Mouse (Mus musculus): ENCODE measurements around the gene Prtn3. TPM values are rescaled to one million over a fixed set of nuclear protein-coding genes. Genes with fewer than 3 reads are reported as not detected.
"Not testable (repeated sequence)": the region's sequence is repeated elsewhere in the genome, so short reads cannot be mapped to it uniquely, and the experiment has no call there.

The Prtn3 gene
- total RNA-seq, 2 experiments from 2014 or later: not detected

DNA sequence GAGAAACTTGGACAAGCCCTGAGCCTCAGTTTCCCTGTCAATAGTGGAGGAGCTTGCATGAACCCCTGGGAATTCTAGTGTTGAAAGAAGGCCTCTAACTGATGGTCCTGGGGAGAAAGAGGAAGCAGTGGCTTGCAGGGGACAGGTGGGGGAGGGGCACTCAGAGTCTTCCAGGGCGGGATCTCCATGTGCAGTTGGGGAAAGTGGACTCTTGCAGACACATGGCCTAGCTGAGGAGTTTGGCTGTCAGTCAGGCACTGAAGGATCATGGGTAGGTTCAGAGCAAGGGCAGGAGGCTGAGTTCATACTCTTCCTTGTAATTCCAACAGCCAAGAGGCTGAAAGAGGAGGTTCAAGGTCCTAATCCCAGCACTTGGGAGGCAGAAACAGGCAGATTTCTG, 2.9 kb downstream of the Prtn3 start:
- DNase-seq: no peak

DNA sequence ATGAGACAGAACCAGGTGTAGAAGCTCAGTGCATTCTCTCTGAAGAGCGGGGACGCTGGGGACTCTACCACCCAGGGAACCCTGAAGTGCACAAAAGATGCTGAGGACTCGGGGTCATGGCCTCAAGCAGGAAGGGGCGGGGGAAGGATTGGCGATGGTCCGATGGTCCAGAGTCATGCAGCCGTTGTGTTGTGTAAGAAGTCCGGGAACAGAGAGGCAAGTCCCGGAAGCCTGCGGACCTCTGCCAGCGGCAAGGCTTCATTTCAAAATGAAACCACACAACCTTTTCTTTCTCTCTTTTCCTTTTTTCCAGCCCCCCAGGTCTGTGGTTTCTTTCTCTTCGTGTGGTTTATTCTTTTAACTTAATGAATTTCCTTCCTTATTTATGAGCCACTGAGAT, 3.5 kb downstream of the Prtn3 start:
- peak; percentile 67 to 82 for DNase-seq

GRCm38 (mm10) chr10:79879527-79879926, 5.3 kb downstream of the Prtn3 start:
- DNase-seq: no peak

- no peak for DNase-seq
These were observed 6.4 kb downstream of the Prtn3 start for GRCm38 (mm10) chr10:79880721-79881120.

DNA sequence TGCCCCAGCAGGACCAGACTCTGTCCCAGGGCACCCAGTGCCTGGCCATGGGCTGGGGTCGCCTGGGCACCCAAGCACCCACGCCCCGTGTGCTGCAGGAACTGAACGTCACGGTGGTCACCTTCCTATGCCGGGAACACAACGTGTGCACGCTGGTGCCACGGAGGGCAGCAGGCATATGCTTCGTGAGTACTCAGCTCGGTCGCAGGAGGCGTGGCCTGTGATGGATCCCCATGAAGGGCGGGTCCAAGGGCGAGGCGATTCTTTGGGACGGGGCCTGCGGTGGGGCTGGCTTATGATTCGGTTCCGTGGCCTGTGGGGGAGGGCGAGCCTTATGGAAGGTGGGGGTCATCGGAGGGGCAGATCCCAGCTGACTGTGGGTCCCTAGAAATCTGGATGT, 7.7 kb downstream of the Prtn3 start:
- DNase-seq: no peak

DNA sequence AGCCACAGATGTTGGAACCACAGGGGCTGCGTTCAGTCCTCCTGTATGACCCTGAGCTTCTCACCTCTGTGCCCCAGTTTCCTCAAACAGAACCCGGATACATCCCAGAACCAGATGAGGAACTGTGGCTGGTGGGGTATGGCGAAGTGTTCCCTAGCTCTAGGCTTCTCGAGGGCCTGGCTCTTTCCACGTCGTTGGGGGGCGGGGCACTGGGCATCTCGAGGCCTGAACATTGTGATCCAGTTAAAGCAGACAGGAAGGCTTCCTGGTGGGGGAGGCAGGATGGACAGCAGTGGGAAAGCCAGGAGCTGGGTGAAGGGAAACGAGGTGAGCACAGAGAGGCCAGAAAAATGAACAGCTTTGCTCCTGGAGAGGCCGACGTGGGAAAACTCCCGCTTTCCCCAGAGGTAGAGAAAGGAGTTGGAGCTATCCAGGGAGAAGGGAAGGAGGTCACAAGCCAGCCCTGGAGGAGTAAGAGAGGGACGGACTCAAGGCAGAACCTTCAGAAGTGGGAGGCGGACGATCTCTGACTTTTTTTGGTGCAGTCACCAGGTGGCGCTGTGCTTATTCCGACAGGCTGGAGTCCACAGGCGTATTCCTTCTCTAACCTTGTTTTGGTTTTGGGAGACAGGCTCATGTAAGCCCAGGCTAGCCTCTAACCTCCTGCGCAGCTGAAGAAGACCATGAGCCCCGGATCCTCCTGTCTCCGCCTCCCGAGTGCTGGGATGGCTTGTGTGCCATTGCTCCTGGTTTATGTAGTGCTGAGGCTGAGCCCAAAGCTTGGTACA, 9.2 kb downstream of the Prtn3 start:
- DNase-seq: peak; percentile 80 to 89

DNA sequence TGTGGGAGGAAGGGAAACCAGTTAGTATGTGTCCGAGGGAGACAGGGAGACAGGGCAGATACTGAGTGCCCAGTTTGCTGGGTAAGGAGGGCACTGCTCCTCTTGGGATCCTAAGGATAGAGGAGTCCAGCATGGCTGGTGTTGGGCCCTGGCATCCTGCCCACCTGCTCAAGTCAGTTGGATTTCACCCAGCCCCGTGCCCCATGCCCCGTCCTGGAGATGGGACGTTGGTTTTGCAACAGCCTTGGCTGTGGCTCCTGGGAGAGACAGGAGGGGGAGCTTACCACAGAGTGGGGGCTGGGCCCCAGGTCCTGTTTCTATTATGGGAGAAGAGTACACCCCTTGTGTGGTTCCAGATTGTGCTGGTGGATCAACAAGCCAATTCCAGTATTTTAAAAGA, 10.2 kb downstream of the Prtn3 start:
- DNase-seq: peak; percentile 79 to 82

DNA sequence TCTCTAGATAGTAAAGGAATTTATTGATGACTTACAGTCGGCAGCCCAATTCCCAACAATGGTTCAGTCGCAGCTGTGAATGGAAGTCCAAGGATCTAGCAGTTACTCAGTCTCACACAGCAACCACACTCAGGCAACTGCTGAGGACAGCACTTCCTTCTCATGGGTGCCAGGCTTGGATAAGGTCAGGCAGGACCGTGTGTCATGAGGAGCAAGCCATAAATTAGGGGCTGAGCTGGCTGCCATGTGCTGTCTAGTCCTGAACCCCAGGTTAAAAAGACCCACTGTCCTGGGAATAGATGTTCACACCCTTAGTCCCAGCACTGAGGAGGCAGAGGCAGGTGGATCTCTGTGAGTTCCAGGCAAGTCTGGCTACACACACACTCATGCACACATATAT, 10.7 kb downstream of the Prtn3 start:
- not testable (repeated sequence) for DNase-seq

DNA sequence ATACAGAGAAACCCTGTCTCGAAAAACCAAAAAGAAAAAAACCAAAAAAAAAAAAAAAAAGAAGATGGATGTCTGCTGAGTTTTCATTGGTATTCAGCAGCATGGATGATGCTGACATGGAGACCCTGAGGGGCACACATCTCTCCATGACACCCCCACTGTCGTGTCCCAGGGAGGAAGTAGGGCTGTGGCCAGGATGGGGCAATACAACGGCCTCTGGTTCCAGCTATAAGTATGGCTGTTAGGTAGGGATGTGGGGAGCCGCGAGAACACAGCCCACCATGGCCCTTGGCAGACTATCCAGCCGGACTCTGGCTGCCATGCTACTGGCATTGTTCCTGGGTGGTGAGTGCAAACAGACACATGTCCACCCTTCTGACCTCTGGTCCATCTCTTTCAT, 11.8 kb downstream of the Prtn3 start, which contains the start of gene Elane:
Gene Elane, plus strand, starts transcription at position 194 of the 400 bp plus-strand sequence.
- no peak for DNase-seq

GRCm38 (mm10) chr10:79886611-79887010, 12.3 kb downstream of the Prtn3 start:
- no peak for DNase-seq

DNA sequence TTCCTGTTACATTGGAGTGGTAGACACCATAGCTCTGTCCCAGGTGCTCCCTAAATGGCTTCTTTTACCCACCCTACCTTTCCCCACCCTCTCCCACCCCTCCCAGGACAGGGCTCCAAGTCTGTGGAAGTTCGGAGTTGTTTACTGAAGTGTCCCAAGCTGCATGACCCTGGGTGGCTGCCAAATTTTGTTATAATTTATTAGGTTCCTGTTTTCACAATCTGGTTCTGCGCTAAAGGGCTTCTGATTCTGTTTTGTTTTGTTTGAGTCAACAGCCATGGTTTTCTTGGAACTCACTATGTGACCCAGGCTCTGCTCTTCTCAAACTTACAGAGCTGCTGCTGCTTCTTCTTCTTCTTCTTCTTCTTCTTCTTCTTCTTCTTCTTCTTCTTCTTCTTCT, 15.1 kb downstream of the Prtn3 start:
- DNase-seq: no peak

- DNase-seq: no peak
These were observed 16.4 kb downstream of the Prtn3 start, which contains the start of gene Cfd for GRCm38 (mm10) chr10:79890670-79891069. Gene Cfd (plus strand): TSS chr10:79890853.

- peak; percentile 73 to 89 for DNase-seq
These were observed 18.3 kb downstream of the Prtn3 start for GRCm38 (mm10) chr10:79892451-79893118.

DNA sequence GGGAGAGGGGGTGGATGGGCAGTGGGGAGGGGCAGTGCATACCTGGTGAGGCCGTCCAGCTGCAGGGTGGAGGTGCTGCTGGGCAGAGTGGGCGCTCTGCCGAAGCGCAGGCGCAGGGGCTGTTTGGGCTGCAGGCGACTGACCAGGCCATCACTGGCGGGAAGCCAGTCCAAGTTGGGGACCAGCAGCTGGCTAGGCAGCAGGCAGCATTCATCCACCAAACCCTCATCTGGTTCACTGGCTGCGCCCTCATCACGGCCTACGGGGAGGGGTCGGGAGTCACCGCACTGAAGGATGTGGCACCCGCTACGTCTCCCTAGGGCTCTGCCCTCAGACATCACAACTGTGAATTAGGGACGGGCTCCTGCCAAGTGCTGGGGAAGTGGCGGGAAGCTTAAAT, 22.0 kb downstream of the Prtn3 start:
- DNase-seq: no peak

- DNase-seq: no peak
These were observed 22.5 kb downstream of the Prtn3 start for GRCm38 (mm10) chr10:79896814-79897213.

- DNase-seq: no peak
These were observed 23.3 kb downstream of the Prtn3 start for GRCm38 (mm10) chr10:79897316-79898245.

DNA sequence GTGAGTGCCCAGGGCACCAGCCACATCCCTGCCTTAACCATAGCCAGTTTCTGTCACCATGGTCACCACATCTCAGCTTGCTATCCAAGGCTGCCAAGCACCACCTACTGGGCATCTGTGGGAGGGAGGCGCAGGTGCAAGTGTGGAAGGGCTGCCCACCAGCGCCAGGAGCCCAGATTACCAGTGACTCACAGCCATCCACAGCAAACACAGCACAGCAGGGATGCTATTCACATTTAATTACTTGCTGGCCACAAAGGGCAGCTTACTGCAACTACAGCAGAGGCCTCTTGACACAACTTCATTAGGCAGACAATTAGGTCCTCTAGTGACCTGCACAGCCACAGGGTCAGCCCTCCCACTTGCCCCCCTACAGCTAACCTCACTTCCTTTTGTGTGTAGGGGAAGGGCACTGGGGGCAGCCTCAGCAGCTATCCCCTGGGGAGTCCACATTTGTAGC, 26.7 kb downstream of the Prtn3 start:
- no peak for DNase-seq

GRCm38 (mm10) chr10:79906712-79907111, 32.4 kb downstream of the Prtn3 start:
- DNase-seq: no peak

- no peak for DNase-seq
These were observed 33.1 kb downstream of the Prtn3 start for GRCm38 (mm10) chr10:79907415-79907814.

DNA sequence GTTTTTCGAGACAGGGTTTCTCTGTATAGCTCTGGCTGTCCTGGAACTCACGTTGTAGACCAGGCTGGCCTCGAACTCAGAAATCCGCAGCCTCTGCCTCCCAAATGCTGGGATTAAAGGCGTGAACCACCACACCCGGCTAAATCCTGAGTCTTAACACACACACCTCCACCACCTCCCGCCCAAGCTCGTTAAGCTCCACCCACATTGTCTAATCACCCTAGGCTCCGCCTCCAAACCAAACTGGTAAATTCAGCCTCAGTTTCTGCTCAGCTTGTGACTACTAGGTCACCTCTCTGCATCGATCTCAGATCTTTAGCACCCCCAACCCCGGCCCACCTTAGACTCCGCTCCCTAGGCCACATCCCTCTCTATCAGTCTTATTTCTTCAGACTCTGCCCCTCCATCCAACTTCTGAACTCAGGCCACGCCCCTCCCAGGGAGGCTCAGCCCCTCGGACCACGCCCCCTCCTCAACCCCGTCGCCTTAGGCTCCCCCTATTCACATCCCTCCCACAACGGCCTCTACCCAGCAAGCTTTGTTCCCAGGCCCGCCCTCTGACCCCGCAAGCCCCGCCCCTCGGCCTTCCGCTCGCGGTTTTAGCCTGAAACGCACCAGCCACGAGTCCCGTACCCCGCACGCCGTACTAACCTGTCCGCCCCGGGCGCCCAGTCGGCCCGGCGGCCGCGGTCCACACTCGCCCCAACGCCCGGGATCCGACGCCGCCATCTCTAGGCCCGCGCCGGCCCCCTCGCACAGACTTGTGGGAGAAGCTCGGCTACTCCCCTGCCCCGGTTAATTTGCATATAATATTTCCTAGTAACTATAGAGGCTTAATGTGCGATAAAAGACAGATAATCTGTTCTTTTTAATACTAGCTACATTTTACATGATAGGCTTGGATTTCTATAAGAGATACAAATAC, 34.2 kb downstream of the Prtn3 start, which contains the start of gene Med16:
Gene Med16, minus strand, starts transcription at position 757 of the 925 bp plus-strand sequence.
- peak; percentile 97 for DNase-seq
